Mouse (Mus musculus): ENCODE data around the gene Atp2b2. TPM values are rescaled to one million over a fixed set of nuclear protein-coding genes. Genes with fewer than 3 reads are reported as not detected.
A peak's percentile ranks its signal among the peaks of the same experiment; 100 is the strongest.

The Atp2b2 gene
- polyA plus RNA-seq, 1 experiment from 2014 or later = 13.4 TPM

DNA sequence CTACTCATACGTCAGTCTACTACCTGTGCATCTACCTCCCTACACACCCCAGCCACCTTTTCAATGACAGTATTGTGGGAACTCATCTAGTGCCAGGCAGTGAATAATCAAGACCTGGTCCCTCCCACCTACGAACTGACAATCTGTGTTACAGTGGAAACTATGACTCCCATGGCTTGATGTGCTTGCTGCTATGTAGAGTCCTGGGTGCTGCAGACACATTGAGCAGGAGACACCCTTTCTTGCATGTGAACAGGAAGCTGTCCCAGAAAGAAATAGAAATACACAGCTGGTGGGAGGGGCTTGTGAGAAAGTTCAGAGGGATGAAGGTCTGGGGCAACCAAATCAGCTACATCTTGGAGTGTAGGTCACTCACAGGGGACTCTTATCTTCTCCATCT is 195.3 kb downstream of the Atp2b2 start:
- DNase-seq (ENCODE audit: low spot score) (no peak), ATAC-seq (no peak)
- Histone ChIP-seq H3K36me3 (ENCODE audit: control insufficient read depth, insufficient read depth, low read length) (0 out of 2 replicates have a peak, but pooled peaks cover 2% of the 10 kb centered on the region), H3K9ac (ENCODE audit: low read length) (no peak overlapping the region), H3K4me3 (ENCODE audit: low read depth, low read length) (no peak overlapping the region), H3K9me3 (replicated peaks; ENCODE audit: control insufficient read depth, low read length) (no peaks in the 10 kb centered on the region), H3K27me3 (replicated peaks; ENCODE audit: control insufficient read depth, insufficient read depth, low read length) (no peaks in the 10 kb centered on the region), H3K4me1 (ENCODE audit: control insufficient read depth, insufficient read depth, low read length) (no peaks in the 10 kb centered on the region; the same call in 1 of the 2 replicates), H3K4me2 (ENCODE audit: low read length) (no peak overlapping the region), H3K27ac (ENCODE audit: low read depth, low read length) (no peak overlapping the region)
- 90% methylated on average over 2 of the region's 2 CpGs for WGBS

- ATAC-seq (no peak), DNase-seq (ENCODE audit: low spot score) (no peak)
- no peak overlapping the region for H3K4me2 ChIP-seq (ENCODE audit: low read length)
- H3K27ac ChIP-seq (ENCODE audit: low read depth, low read length) = no peak overlapping the region
- no peaks in the 10 kb centered on the region for H3K9me3 ChIP-seq (replicated peaks; ENCODE audit: control insufficient read depth, low read length)
- no peak overlapping the region for H3K9ac ChIP-seq (ENCODE audit: low read length)
- 10% methylated on average over 3 of the region's 3 CpGs for WGBS
- no peaks in the 10 kb centered on the region for H3K4me1 ChIP-seq (ENCODE audit: control insufficient read depth, insufficient read depth, low read length)
- no peak overlapping the region for H3K4me3 ChIP-seq (ENCODE audit: low read depth, low read length)
- H3K36me3 ChIP-seq (ENCODE audit: control insufficient read depth, insufficient read depth, low read length) = peaks cover 8% of the 10 kb centered on the region; the same call in 1 of the 2 replicates
- no peaks in the 10 kb centered on the region for H3K27me3 ChIP-seq (replicated peaks; ENCODE audit: control insufficient read depth, insufficient read depth, low read length)
Observed at GRCm38 (mm10) chr6:113843248-113843647, 199.2 kb downstream of the Atp2b2 start.

GRCm38 (mm10) chr6:113838493-113838892 is 203.9 kb downstream of the Atp2b2 start:
- H3K27ac ChIP-seq (ENCODE audit: low read depth, low read length) = no peak overlapping the region
- H3K4me2 ChIP-seq (ENCODE audit: low read length) = no peak overlapping the region
- no peaks in the 10 kb centered on the region for H3K27me3 ChIP-seq (replicated peaks; ENCODE audit: control insufficient read depth, insufficient read depth, low read length)
- H3K4me1 ChIP-seq (ENCODE audit: control insufficient read depth, insufficient read depth, low read length) = no peaks in the 10 kb centered on the region
- ATAC-seq (no peak), DNase-seq (ENCODE audit: low spot score) (no peak)
- H3K9me3 ChIP-seq (replicated peaks; ENCODE audit: control insufficient read depth, low read length) = no peaks in the 10 kb centered on the region
- peaks cover 8% of the 10 kb centered on the region; the same call in 1 of the 2 replicates for H3K36me3 ChIP-seq (ENCODE audit: control insufficient read depth, insufficient read depth, low read length)
- no peak overlapping the region for H3K4me3 ChIP-seq (ENCODE audit: low read depth, low read length)
- 54% methylated on average over 1 of the region's 1 CpGs for whole genome bisulfite sequencing
- H3K9ac ChIP-seq (ENCODE audit: low read length) = no peak overlapping the region

GRCm38 (mm10) chr6:113837740-113838139 is 204.7 kb downstream of the Atp2b2 start:
- no peak overlapping the region for H3K4me3 ChIP-seq (ENCODE audit: low read depth, low read length)
- no peak overlapping the region for H3K9ac ChIP-seq (ENCODE audit: low read length)
- no peaks in the 10 kb centered on the region for H3K9me3 ChIP-seq (replicated peaks; ENCODE audit: control insufficient read depth, low read length)
- no peak for DNase-seq (ENCODE audit: low spot score)
- no peak overlapping the region for H3K27ac ChIP-seq (ENCODE audit: low read depth, low read length)
- H3K36me3 ChIP-seq (ENCODE audit: control insufficient read depth, insufficient read depth, low read length) = peaks cover 8% of the 10 kb centered on the region; the same call in 1 of the 2 replicates
- WGBS = 64% methylated on average over 2 of the region's 2 CpGs
- no peak for ATAC-seq
- H3K27me3 ChIP-seq (replicated peaks; ENCODE audit: control insufficient read depth, insufficient read depth, low read length) = no peaks in the 10 kb centered on the region
- no peaks in the 10 kb centered on the region for H3K4me1 ChIP-seq (ENCODE audit: control insufficient read depth, insufficient read depth, low read length)
- H3K4me2 ChIP-seq (ENCODE audit: low read length) = no peak overlapping the region

DNA sequence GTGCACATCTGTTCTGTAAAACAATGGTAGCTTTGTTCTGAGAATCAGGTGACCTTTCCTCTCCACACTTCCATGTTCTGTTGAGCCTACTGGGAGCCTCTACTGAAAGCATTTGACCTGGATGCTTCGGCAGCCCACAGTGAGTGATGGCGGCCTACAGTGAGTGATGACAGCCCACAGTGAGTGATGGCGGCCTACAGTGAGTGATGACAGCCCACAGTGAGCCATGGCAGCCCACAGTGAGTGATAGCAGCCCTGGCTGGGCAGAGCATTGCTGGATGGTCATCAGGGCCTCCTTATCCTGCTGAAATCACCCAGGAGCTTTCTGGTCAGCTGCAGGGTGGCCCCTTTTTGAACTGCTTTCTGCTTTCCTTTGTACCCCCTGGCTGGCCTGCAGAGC is 205.9 kb downstream of the Atp2b2 start:
- no peak for DNase-seq (ENCODE audit: low spot score)
- ATAC-seq = no peak
- no peak overlapping the region for H3K27ac ChIP-seq (ENCODE audit: low read depth, low read length)
- H3K36me3 ChIP-seq (ENCODE audit: control insufficient read depth, insufficient read depth, low read length) = 0 out of 2 replicates have a peak, but pooled peaks cover under 1% of the 10 kb centered on the region
- no peaks in the 10 kb centered on the region for H3K9me3 ChIP-seq (replicated peaks; ENCODE audit: control insufficient read depth, low read length)
- H3K4me3 ChIP-seq (ENCODE audit: low read depth, low read length) = no peak overlapping the region
- no peaks in the 10 kb centered on the region for H3K27me3 ChIP-seq (replicated peaks; ENCODE audit: control insufficient read depth, insufficient read depth, low read length)
- no peaks in the 10 kb centered on the region for H3K4me1 ChIP-seq (ENCODE audit: control insufficient read depth, insufficient read depth, low read length)
- no peak overlapping the region for H3K9ac ChIP-seq (ENCODE audit: low read length)
- no peak overlapping the region for H3K4me2 ChIP-seq (ENCODE audit: low read length)
- WGBS = 85% methylated on average over 3 of the region's 3 CpGs

- 97% methylated on average over 2 of the region's 2 CpGs for WGBS
- Histone ChIP-seq H3K9me3 (replicated peaks; ENCODE audit: control insufficient read depth, low read length) (no peaks in the 10 kb centered on the region), H3K9ac (ENCODE audit: low read length) (no peak overlapping the region)
Observed at GRCm38 (mm10) chr6:113830463-113830862, 211.9 kb downstream of the Atp2b2 start.

GRCm38 (mm10) chr6:113827309-113827708 is 215.1 kb downstream of the Atp2b2 start:
- DNase-seq (ENCODE audit: low spot score) (no peak), ATAC-seq (no peak)
- no peaks in the 10 kb centered on the region for H3K27me3 ChIP-seq (replicated peaks; ENCODE audit: control insufficient read depth, insufficient read depth, low read length)
- H3K4me1 ChIP-seq (ENCODE audit: control insufficient read depth, insufficient read depth, low read length) = no peaks in the 10 kb centered on the region
- H3K36me3 ChIP-seq (ENCODE audit: control insufficient read depth, insufficient read depth, low read length) = no peaks in the 10 kb centered on the region
- H3K4me3 ChIP-seq (ENCODE audit: low read depth, low read length) = no peak overlapping the region
- no peaks in the 10 kb centered on the region for H3K9me3 ChIP-seq (replicated peaks; ENCODE audit: control insufficient read depth, low read length)
- WGBS = 84% methylated on average over 4 of the region's 4 CpGs
- H3K4me2 ChIP-seq (ENCODE audit: low read length) = no peak overlapping the region
- no peak overlapping the region for H3K9ac ChIP-seq (ENCODE audit: low read length)
- H3K27ac ChIP-seq (ENCODE audit: low read depth, low read length) = no peak overlapping the region

More at GRCm38 (mm10) chr6:113830463-113830862, 211.9 kb downstream of the Atp2b2 start:
- DNase-seq (ENCODE audit: low spot score) = no peak
- no peak overlapping the region for H3K4me2 ChIP-seq (ENCODE audit: low read length)
- H3K36me3 ChIP-seq (ENCODE audit: control insufficient read depth, insufficient read depth, low read length) = no peaks in the 10 kb centered on the region
- ATAC-seq = no peak
- H3K27ac ChIP-seq (ENCODE audit: low read depth, low read length) = no peak overlapping the region
- H3K4me1 ChIP-seq (ENCODE audit: control insufficient read depth, insufficient read depth, low read length) = no peaks in the 10 kb centered on the region
- H3K4me3 ChIP-seq (ENCODE audit: low read depth, low read length) = no peak overlapping the region
- H3K27me3 ChIP-seq (replicated peaks; ENCODE audit: control insufficient read depth, insufficient read depth, low read length) = no peaks in the 10 kb centered on the region

DNA sequence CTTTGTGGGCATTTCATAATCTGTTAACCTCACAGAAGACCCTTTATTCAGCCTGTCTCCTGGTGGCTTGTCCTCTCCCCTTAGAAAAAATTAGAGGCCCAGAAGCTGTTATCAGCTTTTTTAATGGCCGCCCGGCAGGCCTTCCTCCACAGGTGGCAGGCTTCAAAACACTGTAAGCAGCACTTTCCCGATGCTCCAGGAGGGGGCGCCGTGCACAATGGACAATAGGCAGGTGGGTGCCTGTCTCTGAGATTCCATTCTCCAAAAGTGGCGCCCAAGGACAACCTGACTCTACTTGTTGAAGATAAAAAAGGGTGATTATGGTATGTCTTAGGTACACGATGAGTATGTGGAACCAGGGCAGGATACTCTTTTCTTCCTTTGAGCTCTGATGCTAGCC is 220.0 kb downstream of the Atp2b2 start:
- ATAC-seq = no peak
- WGBS = 35% methylated on average over 7 of the region's 7 CpGs
- H3K9ac ChIP-seq (ENCODE audit: low read length) = no peak overlapping the region
- H3K27me3 ChIP-seq (replicated peaks; ENCODE audit: control insufficient read depth, insufficient read depth, low read length) = no peaks in the 10 kb centered on the region
- DNase-seq (ENCODE audit: low spot score) = peak; percentile 33
- no peak overlapping the region for H3K27ac ChIP-seq (ENCODE audit: low read depth, low read length)
- H3K4me2 ChIP-seq (ENCODE audit: low read length) = no peak overlapping the region
- no peak overlapping the region for H3K4me3 ChIP-seq (ENCODE audit: low read depth, low read length)
- no peaks in the 10 kb centered on the region for H3K9me3 ChIP-seq (replicated peaks; ENCODE audit: control insufficient read depth, low read length)
- no peaks in the 10 kb centered on the region for H3K4me1 ChIP-seq (ENCODE audit: control insufficient read depth, insufficient read depth, low read length)
- no peaks in the 10 kb centered on the region for H3K36me3 ChIP-seq (ENCODE audit: control insufficient read depth, insufficient read depth, low read length)

DNA sequence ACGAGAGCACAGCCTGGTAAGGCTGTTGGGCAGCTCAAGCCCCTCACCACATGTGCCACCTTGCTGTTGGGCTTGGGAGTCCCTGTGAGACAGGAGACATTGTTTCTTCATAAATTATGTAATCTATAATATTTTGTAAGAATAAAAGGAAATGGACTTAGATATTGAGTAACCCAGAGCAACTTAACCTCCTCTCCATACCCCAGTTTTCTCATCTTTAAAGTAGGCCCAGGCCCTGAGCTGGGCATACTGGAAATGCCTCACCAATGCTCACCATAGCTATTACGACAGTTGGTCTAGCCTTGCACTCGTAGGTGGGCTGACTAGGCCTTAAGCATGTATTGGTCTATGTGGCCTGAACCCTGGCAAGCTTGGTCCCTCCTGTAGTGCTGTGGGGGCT is 225.7 kb downstream of the Atp2b2 start:
- Histone ChIP-seq H3K27me3 (replicated peaks; ENCODE audit: control insufficient read depth, insufficient read depth, low read length) (no peaks in the 10 kb centered on the region), H3K27ac (ENCODE audit: low read depth, low read length) (no peak overlapping the region), H3K4me1 (ENCODE audit: control insufficient read depth, insufficient read depth, low read length) (no peaks in the 10 kb centered on the region), H3K4me3 (ENCODE audit: low read depth, low read length) (no peak overlapping the region), H3K9me3 (replicated peaks; ENCODE audit: control insufficient read depth, low read length) (no peaks in the 10 kb centered on the region), H3K36me3 (ENCODE audit: control insufficient read depth, insufficient read depth, low read length) (peaks cover 19% of the 10 kb centered on the region), H3K9ac (ENCODE audit: low read length) (no peak overlapping the region), H3K4me2 (ENCODE audit: low read length) (no peak overlapping the region)
- DNase-seq (ENCODE audit: low spot score) (no peak), ATAC-seq (no peak)
- WGBS = 93% methylated on average over 3 of the region's 3 CpGs

Measured in forebrain, embryonic 14.5 days (tissue).